Mouse (Mus musculus): Measurements from ENCODE around the gene Tmem88. TPM values are rescaled to one million over a fixed set of nuclear protein-coding genes. Genes with fewer than 3 reads are reported as not detected.

Tmem88 gene
- total RNA-seq (2021) (10 to 100 TPM; 10.8 to 16.0 TPM), polyA plus RNA-seq (2012; rRNA removed) (86.3 and 94.7 TPM in 2 replicates)
- long read RNA-seq, transcript Tmem88-201 (2 exons, 1,582 nt): major isoform, 13 of 15 reads
- long read RNA-seq, partial matches to known transcripts: 0 of 15 reads
- long read RNA-seq, other reads (novel, unspliced or antisense): 2 of 15 reads

DNA sequence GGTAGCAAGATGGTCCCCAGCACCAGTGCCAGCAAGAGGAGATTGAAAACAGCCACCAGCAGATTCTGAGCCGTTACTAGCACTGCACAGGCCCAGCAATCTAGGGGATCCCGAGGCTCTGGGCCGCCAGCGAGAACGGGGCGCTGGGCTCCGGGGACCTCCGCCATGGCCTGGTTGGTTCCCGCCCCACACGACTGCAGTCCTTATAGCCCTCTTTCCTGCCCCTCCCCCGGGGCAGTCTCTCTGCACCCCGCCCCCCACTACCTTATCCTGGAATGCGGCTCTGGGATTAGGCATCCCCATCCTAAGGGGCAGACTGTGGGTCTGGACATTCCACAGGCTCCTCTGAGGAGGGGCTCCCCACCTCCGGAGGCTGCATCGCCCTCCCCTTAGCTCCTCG is at the start of gene Tmem88:
Gene Tmem88, minus strand, starts transcription at position 176 of the 400 bp plus-strand sequence.
- DNase-seq: peak; percentile 64

GRCm38 (mm10) chr11:69447299-69447698 is 49.3 kb upstream of the Tmem88 start:
- DNase-seq: no peak

DNA sequence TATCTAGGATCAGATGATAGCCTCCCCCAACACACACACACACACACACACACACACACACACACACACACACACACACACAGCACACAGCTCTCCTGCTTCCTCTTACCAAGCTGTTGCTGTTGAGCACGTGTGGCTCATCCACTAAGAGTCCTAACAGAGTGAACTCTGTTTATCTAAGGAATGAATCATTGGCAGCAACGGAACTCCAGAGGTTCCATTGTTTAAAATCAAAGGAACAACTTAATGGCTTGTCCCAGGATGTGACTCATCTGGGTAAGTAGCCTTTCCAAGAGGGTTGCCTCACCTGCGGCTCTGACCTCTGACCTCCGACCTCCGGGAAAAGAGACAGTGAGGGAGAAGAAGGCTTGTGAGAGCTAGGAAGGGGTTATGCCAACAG is 45.3 kb upstream of the Tmem88 start:
- peak; percentile 48 for DNase-seq

DNA sequence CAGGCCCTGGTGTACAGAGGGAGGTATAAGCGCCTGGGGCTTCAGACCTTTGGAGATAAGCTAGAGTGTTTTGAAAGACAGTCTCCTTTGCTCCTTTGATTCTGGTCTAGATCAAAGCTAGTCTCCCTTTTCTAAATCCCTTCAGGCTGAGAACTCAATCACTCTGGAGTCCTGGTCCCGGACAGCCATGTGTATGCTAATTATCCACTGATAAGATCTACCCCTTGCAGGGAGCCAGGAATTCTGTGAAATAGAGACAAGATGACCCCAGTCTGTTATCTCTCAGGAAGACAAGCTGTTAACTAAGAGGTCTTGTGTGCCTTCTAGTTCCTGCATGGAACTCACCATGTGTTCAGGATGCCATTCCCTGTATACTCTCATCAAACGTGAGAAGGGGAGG is 39.3 kb upstream of the Tmem88 start:
- no peak for DNase-seq

GRCm38 (mm10) chr11:69433189-69433588 is 35.2 kb upstream of the Tmem88 start:
- no peak for DNase-seq

DNA sequence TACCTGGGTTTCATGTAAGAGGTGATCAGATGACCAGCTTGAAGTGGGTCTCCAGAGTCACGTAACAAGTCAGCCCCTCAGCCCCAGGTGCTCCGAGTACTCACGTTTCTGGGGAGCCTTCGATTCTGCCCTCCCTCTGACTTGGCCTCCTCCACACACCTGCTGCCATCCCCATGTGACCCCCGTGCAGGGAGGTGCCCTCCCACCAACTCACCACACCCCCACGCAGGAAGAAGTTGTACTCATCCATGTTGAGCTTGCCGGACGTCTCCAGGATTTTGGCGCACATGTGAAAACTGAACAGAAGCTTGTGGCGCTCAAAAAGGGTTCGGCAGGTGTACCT is 34.6 kb upstream of the Tmem88 start:
- no peak for DNase-seq

DNA sequence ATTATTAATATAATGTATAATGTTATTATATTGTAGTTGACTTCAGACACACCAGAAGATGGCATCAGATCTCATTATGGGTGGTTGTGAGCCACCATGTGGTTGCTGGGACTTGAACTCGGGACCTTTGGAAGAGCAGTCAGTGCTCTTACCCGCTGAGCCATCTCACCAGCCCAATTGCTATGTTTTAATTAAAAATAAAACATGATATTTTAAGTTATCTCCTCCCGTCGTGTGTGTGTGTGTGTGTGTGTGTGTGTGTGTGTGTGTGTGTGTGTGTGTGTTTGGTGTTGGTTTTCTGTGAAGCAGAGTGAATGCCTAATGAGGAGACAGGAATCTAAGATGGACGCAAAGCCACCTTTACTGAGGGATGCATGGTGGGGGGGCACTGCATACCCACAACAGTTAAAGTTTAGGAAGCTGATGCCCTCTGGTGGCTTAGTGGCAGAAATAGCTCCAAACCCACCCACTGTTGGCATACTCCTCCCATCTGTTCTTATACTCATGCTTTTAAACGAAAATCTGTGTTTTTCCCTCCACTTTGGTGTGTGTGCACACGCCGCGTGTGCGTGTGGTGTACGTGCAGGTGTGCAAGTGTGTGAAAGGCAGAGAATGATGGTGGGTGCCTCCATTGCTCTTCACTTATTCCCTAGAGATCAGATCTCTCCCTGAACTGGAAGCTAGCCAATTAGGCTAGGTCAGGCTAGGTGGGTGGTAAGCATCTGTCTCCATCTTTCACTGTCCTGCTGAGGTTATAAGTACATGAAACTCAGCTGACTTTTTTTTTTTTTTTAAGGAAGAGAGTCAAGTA is 34.0 kb upstream of the Tmem88 start:
- peak; percentile 73 for DNase-seq

DNA sequence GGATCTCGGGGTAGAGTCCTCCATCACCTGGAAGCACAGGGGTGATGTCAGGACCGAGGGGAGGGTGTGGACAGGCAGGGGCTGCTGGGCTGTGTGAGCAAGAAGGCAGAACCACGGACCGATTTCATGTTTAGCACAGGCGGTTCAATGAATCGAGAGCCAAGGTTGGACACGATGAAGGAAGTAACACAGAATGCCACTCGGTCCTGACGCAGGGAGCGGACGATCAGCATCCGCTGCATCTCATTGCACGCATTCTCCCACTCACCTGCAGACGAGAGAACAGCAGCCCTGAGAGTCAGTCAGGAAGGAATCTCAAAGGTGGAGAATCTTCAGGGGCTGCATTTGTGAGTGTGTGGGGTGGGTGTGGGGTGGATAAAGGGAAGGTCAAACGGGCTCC is 32.6 kb upstream of the Tmem88 start:
- DNase-seq: no peak

GRCm38 (mm10) chr11:69429313-69429712 is 31.3 kb upstream of the Tmem88 start:
- DNase-seq: no peak

DNA sequence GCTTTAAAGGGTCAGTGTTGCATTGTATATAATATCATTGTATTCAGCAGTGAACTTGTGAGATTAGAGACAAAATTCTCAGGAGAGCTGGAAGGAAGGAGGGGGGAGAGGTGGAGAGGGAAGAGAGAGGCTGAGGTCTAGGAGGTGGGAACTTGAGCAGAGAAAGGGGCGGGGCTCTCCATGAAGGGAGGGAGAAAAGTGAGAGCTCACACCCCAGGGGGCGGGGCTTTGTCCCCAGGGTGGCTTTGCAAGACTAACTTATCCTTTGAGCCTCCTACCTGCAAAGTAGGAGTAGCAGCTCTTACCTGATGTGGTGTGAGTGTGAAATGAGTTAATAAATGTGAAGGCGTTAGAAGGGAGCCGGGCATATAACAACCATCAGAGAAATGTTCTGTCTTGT is 30.7 kb upstream of the Tmem88 start:
- peak; percentile 49 for DNase-seq

DNA sequence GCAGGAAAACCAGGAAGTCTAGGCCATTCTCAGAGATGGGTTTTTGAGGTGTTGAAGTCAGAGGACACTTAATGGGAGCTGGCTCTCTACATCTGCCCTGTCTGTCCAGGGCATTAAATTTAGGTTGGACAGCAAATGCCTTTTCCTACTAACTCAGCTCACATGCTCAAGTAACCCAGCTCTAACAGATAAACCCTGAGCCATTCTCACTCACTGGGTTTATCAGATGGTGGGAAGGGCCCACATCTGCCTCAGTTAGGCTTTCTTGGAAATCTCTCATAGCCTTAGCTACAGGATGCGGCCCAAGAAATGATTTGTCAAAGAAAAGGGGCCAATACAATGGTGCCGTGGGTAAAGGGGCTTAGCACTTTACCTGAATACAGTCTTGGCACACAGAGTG is 28.2 kb upstream of the Tmem88 start:
- DNase-seq: no peak

- DNase-seq: no peak
These were observed 25.9 kb upstream of the Tmem88 start for GRCm38 (mm10) chr11:69423885-69424284.

DNA sequence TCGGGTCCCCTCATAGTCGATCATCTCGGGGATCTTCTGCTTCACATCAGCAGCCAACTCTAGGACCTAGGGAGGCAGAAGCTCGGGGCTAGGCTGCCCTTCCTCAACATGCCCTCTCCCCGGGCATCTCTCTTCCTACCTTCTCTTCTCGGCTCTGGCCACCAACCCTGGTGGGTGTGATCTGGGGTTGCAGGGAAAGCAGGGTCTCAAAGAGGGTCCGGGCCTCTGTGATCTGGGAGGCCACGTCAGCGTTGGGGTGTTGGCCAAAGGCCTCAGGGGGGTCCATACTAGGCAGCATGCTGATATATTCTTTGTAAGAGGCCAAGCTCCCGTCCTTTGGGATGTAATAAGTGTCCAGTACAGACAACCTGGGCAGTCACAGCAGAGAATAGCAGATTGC is 24.8 kb upstream of the Tmem88 start:
- no peak for DNase-seq

DNA sequence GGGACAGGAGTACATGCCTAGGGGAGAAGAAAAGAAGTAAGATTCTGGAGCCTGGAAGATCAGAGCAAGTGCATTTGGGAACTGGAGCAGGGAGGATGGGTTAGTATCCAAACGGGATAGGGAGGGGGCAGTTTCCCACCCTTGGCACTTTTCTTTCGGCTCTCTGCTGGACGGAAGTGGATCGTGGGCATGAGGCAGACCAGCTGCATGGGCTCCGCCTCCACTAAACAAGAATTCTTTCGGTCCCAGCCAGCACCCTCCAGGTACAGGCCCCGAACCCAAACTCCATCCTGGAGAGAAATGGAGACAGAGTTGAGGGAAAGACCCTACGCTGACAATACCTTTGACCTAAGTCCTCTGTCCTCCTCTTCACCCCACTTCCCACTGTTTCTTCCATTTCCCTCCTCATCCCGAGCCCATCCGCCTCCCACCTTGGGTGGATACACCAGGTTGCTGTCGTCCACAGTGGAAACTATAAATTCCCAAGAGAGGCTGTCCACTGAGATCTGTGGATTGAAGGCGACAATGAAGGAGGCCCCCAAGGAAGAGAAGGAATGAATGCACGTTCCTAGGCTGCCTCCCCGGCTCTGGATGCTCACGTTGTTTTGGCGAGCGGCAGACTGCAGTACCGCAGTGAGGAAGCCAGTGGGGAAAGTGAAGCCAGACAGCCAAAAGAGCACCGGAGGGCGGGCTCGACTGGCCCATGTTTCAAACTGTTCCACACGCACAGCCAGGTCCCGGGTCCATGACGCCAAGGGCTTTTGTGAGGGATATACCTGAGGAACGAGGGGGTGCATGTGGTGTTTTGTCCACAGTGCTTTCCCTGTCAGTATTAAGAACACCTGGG is 23.3 kb upstream of the Tmem88 start:
- no peak for DNase-seq

- no peak for DNase-seq
These were observed 22.5 kb upstream of the Tmem88 start for GRCm38 (mm10) chr11:69420554-69421000.

- DNase-seq: peak; percentile 75
These were observed 21.9 kb upstream of the Tmem88 start for GRCm38 (mm10) chr11:69419813-69420553.

GRCm38 (mm10) chr11:69419443-69419812 is 21.4 kb upstream of the Tmem88 start:
- DNase-seq: peak; percentile 52

GRCm38 (mm10) chr11:69418481-69419442 is 20.7 kb upstream of the Tmem88 start:
- peak; percentile 97 for DNase-seq

DNA sequence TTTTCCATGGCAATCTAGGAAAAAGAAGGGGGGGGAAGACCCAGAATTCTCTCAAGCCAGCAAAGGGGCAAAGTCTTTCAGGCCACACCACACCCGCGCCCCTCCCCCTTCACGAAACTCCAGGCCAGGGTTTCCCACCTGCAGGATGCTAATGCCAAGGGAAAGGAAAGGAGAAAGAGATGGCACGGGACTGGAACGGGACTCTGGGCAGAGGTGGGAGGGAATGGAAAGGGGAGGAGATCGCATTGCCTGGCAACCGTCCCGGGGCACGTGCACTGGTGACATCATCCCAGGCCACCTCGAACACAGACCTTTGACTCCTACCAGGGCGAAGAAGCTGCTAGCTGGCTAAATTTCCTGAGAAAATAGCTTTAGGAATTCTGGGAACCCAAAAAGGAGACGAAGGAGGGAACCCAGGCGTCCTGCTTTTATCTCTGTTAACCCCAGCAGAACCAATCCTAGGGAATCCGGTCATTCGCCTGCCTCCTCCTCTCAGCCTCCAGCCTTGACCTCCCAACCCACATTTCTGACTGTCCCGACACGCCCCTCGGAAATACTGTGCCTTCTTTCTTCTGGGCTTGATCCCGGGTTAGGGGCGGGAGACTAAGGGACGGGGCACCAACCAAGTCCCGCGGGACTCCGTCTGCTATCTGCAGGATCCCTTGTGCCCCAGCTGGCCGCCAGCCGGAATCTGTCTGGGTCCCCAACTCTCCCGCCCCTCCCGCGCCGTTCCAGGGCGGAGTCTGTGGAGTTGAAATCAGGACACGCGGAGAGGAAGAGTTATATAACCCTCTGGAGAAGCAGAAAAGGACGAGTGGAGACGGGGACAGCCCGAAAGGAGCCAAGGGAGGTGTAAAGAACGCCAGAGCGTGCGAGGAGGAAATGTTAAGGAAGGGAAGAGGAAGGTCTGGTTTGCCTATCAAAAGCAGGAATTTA is 19.7 kb upstream of the Tmem88 start:
- peak; percentile 97 for DNase-seq

- DNase-seq: no peak
These were observed 19.0 kb upstream of the Tmem88 start for GRCm38 (mm10) chr11:69416921-69417448.
